Mouse (Mus musculus) kidney, embryonic 15.5 days (tissue): Measurements from ENCODE around the gene Cnksr2. TPM values are rescaled to one million over a fixed set of nuclear protein-coding genes. Genes with fewer than 3 reads are reported as not detected.

Source experiments
- ATAC-seq: fragments of 200-750 bp; cut with Nextera tagmentation; replicated peaks from 2 replicates; pipeline ENCODE4 v1.8.0; 2017; ENCODE audit warnings: moderate TSS enrichment; ENCODE audit not compliant: low FRiP score
- H3K27ac ChIP-seq: fragments of 300-500 bp; sonication (generic); 2 replicates; pipeline ENCODE4 v1.5.1; 2015; ENCODE audit warnings: mild to moderate bottlenecking, inconsistent platforms
- H3K27me3 ChIP-seq: fragments of 300-500 bp; sonication (generic); 2 replicates; pipeline ENCODE4 v1.6.1; 2015; ENCODE audit warnings: inconsistent platforms
- H3K36me3 ChIP-seq: fragments of 300-500 bp; sonication (generic); 2 replicates; pipeline ENCODE4 v1.6.1; 2015; ENCODE audit warnings: inconsistent platforms
- H3K4me1 ChIP-seq: fragments of 300-500 bp; sonication (generic); 2 replicates; pipeline ENCODE4 v1.6.1; 2015; ENCODE audit warnings: inconsistent platforms
- H3K4me2 ChIP-seq: fragments of 300-500 bp; sonication (generic); 2 replicates; pipeline ENCODE4 v1.6.1; 2015; ENCODE audit warnings: moderate library complexity, mild to moderate bottlenecking, inconsistent platforms
- H3K4me3 ChIP-seq: fragments of 300-500 bp; sonication (generic); replicated peaks from 2 replicates; pipeline ENCODE4 v1.5.1; 2015; ENCODE audit warnings: mild to moderate bottlenecking, inconsistent platforms
- H3K9ac ChIP-seq: fragments of 300-500 bp; sonication (generic); 2 replicates; pipeline ENCODE4 v1.6.1; 2015; ENCODE audit warnings: mild to moderate bottlenecking, inconsistent platforms
- H3K9me3 ChIP-seq: fragments of 300-500 bp; sonication (generic); replicated peaks from 2 replicates; pipeline ENCODE4 v1.6.1; 2016; ENCODE audit warnings: inconsistent platforms
- WGBS: fragments of 180-500 bp; shearing (Covaris S2); methylation state at CpG from one replicate; pipeline ENCODE4 v1.1.7; 2015; ENCODE audit warnings: mixed read lengths; 5-methylcytosine and 5-hydroxymethylcytosine counted together
- polyA plus RNA-seq: library from polyadenylated mRNA; unstranded; fragments of >200 nt; fragmentation: Nextera tagmentation; extraction: Ambion mirVana; gene quantifications from 2 replicates; pipeline ENCODE4 v1.2.1, GENCODE M21; 2015

Cnksr2 gene
- 1.3 and 1.7 TPM in 2 replicates for polyA plus RNA-seq

GRCm38 (mm10) chrX:158043057-158043843 lies at the start of gene Cnksr2:
Cnksr2 (minus strand) TSS chrX:158043294.
- 20% methylated on average over 66 of the region's 99 CpGs for WGBS
- Histone ChIP-seq H3K4me3 (peak within 1 kb of the TSS; percentile 58), H3K27ac (no peak within 1 kb of the TSS), H3K4me1 (0 out of 2 replicates have a peak, but pooled peaks cover 2% of the 10 kb centered on the region), H3K4me2 (peak within 1 kb of the TSS; percentile 75), H3K9me3 (no peaks in the 10 kb centered on the region), H3K36me3 (no peaks in the 10 kb centered on the region), H3K27me3 (peaks cover 21% of the 10 kb centered on the region), H3K9ac (peak within 1 kb of the TSS; percentile 38; the same call in 1 of the 2 replicates)
- ATAC-seq: peak; percentile 89

- 0 out of 2 replicates have a peak, but pooled peaks cover 2% of the 10 kb centered on the region for H3K4me1 ChIP-seq
- H3K27me3 ChIP-seq: peaks cover 21% of the 10 kb centered on the region
- 20% methylated on average over 13 of the region's 13 CpGs for WGBS
- ATAC-seq: no peak
- no peaks in the 10 kb centered on the region for H3K9me3 ChIP-seq
- H3K36me3 ChIP-seq: no peaks in the 10 kb centered on the region
- H3K9ac ChIP-seq: peak overlapping the region; percentile 38; the same call in 1 of the 2 replicates
- H3K4me2 ChIP-seq: peak overlapping the region; percentile 75
- no peak overlapping the region for H3K27ac ChIP-seq
- H3K4me3 ChIP-seq: peak overlapping the region; percentile 58
Measured at GRCm38 (mm10) chrX:158043844-158044140, 698 bp upstream of the Cnksr2 start.

DNA sequence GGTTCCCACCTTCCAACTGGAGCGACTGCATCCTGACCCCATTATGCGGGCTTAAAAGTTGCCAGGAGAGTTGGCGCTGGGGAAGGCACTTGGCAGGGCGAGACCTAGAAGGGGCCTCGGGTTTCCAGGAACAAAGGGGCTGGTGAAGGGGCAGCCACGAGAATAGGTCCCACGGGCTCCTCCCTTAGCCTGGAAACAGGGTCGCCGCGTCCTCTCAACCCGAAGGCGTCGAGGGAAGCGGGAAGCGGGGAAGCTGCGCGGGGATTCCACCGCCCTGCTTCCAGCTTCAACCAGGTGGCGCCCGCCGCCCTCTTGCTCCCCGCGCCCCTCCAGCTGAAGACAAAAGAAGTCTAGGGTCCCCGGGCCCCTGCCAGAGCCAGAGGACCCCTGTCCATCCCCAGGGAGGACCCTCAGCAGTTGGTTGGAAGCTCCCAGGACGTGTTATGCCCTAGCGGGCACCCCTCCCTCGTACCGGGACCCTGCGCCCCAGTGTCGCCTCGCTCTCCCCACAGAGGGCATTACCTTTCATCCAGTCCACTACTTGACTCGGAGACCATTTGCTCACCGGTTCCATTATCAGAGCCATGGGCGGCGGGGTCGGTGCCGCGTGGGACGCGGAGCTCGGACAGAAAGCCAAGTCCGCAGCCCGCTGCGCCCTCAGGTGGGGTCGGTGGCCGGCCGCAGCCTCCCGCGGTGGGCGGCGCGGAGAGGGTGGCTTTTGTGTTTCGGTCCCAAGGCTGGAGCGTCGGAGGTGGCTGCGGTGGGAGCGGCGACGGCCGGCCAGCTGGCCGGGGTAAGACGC lies 638 bp downstream of the Cnksr2 start:
- Histone ChIP-seq H3K27me3 (peaks cover 21% of the 10 kb centered on the region), H3K36me3 (no peaks in the 10 kb centered on the region), H3K4me3 (peak overlapping the region; percentile 58), H3K4me1 (0 out of 2 replicates have a peak, but pooled peaks cover 2% of the 10 kb centered on the region), H3K9me3 (no peaks in the 10 kb centered on the region), H3K27ac (no peak overlapping the region), H3K4me2 (peak overlapping the region; percentile 75), H3K9ac (peak overlapping the region; percentile 38; the same call in 1 of the 2 replicates)
- peak; percentile 69 for ATAC-seq
- 23% methylated on average over 62 of the region's 62 CpGs for WGBS

DNA sequence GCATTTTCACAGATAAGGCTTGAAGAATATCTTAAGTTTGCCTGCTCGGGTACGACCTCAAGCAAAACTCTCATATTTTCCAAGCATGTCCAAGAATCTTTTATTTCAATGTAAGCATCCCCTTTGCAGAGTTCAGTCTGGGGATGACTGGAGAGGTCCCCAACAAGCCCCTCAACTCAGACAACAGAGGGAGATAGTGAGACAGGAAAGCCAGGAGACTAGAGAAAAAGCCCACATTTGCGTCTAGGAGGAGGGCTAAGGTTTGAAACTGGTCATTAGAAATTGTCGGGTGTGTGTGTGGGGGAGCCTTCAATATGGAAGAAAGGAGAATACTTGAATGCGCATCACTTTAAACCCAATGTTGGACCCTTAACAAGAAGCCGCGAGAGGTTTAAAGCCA lies 1.4 kb downstream of the Cnksr2 start:
- no peaks in the 10 kb centered on the region for H3K36me3 ChIP-seq
- WGBS: 27% methylated on average over 7 of the region's 7 CpGs
- 0 out of 2 replicates have a peak, but pooled peaks have one; percentile 9 for ATAC-seq
- H3K4me1 ChIP-seq: 0 out of 2 replicates have a peak, but pooled peaks cover 2% of the 10 kb centered on the region
- H3K9ac ChIP-seq: no peak overlapping the region
- peak overlapping the region; percentile 58 for H3K4me3 ChIP-seq
- peaks cover 21% of the 10 kb centered on the region for H3K27me3 ChIP-seq
- H3K9me3 ChIP-seq: no peaks in the 10 kb centered on the region
- peak overlapping the region; percentile 75 for H3K4me2 ChIP-seq
- no peak overlapping the region for H3K27ac ChIP-seq

- H3K4me2 ChIP-seq: no peak overlapping the region
- H3K4me3 ChIP-seq: no peak overlapping the region
- H3K27ac ChIP-seq: no peak overlapping the region
- H3K36me3 ChIP-seq: no peaks in the 10 kb centered on the region
- H3K9me3 ChIP-seq: no peaks in the 10 kb centered on the region
- no peaks in the 10 kb centered on the region; the same call in 1 of the 2 replicates for H3K27me3 ChIP-seq
- H3K4me1 ChIP-seq: no peaks in the 10 kb centered on the region
- no peak overlapping the region for H3K9ac ChIP-seq
- ATAC-seq: no peak
Measured at GRCm38 (mm10) chrX:157951698-157952097, 91.4 kb downstream of the Cnksr2 start.

- 77% methylated on average over 1 of the region's 1 CpGs for WGBS
- ATAC-seq: no peak
- H3K4me3 ChIP-seq: no peak overlapping the region
Measured at GRCm38 (mm10) chrX:157949256-157949655, 93.8 kb downstream of the Cnksr2 start.

DNA sequence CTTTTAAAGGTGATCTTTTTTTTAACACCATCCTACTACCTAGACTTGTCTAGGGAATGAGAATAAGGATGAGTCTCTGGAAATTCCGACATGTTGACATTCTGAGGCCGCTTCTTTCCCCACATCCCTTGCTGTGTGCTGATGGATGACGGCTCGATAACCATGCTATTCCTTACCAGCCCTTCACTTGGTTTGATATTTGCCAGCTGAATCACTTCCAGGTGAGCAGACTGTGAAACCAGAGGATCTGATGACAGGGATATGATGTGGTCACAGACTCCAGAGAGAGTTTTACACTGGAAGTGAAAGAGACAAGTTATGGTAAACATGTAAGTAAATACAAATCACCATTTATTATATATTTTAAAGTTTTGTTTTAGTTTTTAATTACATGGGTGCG lies 98.0 kb downstream of the Cnksr2 start:
- Histone ChIP-seq H3K4me3 (no peak overlapping the region), H3K27me3 (no peaks in the 10 kb centered on the region; the same call in 1 of the 2 replicates), H3K9me3 (no peaks in the 10 kb centered on the region), H3K9ac (no peak overlapping the region), H3K4me1 (no peaks in the 10 kb centered on the region), H3K36me3 (no peaks in the 10 kb centered on the region), H3K4me2 (no peak overlapping the region), H3K27ac (no peak overlapping the region)
- 88% methylated on average over 5 of the region's 5 CpGs for WGBS
- ATAC-seq: no peak

More at GRCm38 (mm10) chrX:157949256-157949655, 93.8 kb downstream of the Cnksr2 start:
- Histone ChIP-seq H3K27me3 (no peaks in the 10 kb centered on the region; the same call in 1 of the 2 replicates), H3K9ac (no peak overlapping the region), H3K9me3 (no peaks in the 10 kb centered on the region), H3K27ac (no peak overlapping the region), H3K4me1 (no peaks in the 10 kb centered on the region), H3K4me2 (no peak overlapping the region), H3K36me3 (no peaks in the 10 kb centered on the region)

DNA sequence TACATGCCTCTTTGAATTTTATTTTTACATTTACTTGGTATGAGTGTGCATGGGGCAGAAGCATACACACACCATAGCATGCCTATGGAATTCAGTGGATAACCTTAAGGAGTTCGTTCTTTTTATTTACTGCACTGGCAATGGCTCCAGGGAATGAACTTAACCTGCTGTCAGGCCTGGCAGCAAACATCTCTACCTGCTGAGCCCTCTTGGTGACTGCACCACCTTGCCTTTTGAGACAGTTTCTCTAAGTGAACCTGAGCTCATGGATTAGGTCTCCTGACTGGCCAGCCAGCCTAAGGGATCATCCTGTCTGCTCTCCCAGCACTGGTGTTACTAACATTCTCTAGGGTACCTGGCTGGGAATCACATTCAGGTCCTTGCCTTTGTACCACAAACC lies 106.5 kb downstream of the Cnksr2 start:
- H3K9me3 ChIP-seq: no peaks in the 10 kb centered on the region
- H3K9ac ChIP-seq: no peak overlapping the region
- H3K36me3 ChIP-seq: no peaks in the 10 kb centered on the region
- no peaks in the 10 kb centered on the region for H3K27me3 ChIP-seq
- H3K4me2 ChIP-seq: no peak overlapping the region
- ATAC-seq: no peak
- H3K27ac ChIP-seq: no peak overlapping the region
- H3K4me1 ChIP-seq: no peaks in the 10 kb centered on the region
- 93% methylated on average over 1 of the region's 1 CpGs for WGBS
- no peak overlapping the region for H3K4me3 ChIP-seq

- Histone ChIP-seq H3K4me3 (no peak overlapping the region), H3K9me3 (no peaks in the 10 kb centered on the region), H3K36me3 (no peaks in the 10 kb centered on the region), H3K4me1 (no peaks in the 10 kb centered on the region), H3K9ac (no peak overlapping the region), H3K27ac (no peak overlapping the region), H3K27me3 (no peaks in the 10 kb centered on the region), H3K4me2 (no peak overlapping the region)
- ATAC-seq: no peak
- WGBS: 75% methylated on average over 3 of the region's 3 CpGs
Measured at GRCm38 (mm10) chrX:157920093-157920492, 123.0 kb downstream of the Cnksr2 start.

- ATAC-seq: no peak
- Histone ChIP-seq H3K4me1 (no peaks in the 10 kb centered on the region), H3K4me3 (no peak overlapping the region), H3K27me3 (peaks cover 9% of the 10 kb centered on the region; the same call in 1 of the 2 replicates), H3K27ac (no peak overlapping the region), H3K4me2 (no peak overlapping the region), H3K9me3 (no peaks in the 10 kb centered on the region), H3K36me3 (no peaks in the 10 kb centered on the region), H3K9ac (no peak overlapping the region)
- 69% methylated on average over 4 of the region's 4 CpGs for WGBS
Measured at GRCm38 (mm10) chrX:157829983-157830382, 213.1 kb downstream of the Cnksr2 start.

DNA sequence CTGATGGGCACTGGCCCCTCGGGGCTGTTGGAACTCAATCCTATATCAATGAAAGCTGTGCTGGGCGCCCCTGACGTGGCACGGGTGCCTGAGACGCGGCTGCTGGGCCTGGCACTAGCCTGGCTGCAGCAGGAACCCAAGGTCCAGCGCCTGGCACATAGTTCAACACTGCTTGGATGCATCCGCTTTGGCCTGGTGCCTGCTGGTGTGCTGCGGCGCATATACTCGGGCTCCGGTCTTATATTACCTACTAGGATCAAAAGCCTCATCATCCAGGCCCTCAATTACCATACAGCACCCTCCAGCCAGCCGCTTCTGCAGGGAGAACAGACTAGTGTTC lies 224.2 kb downstream of the Cnksr2 start:
- Histone ChIP-seq H3K4me1 (0 out of 2 replicates have a peak, but pooled peaks cover 3% of the 10 kb centered on the region), H3K36me3 (no peaks in the 10 kb centered on the region), H3K27me3 (peaks cover 26% of the 10 kb centered on the region), H3K9me3 (no peaks in the 10 kb centered on the region), H3K9ac (no peak overlapping the region), H3K4me2 (no peak overlapping the region), H3K4me3 (no peak overlapping the region), H3K27ac (no peak overlapping the region)
- ATAC-seq: no peak
- 85% methylated on average over 13 of the region's 13 CpGs for WGBS
